Mouse (Mus musculus) T-helper 2 cell (primary cell): ENCODE results near the gene Emg1.
"Not testable (repeated sequence)": the region's sequence is repeated elsewhere in the genome, so short reads cannot be mapped to it uniquely, and the experiment has no call there.

Source experiments
- in situ Hi-C: fragments of 300-600 bp; cut with MboI, MseI; formaldehyde crosslinking; loops from one replicate; pipeline ENCODE4 v1.15.1; 2025; ENCODE audit warnings: high pct_unique_total_duplicates

Gene Emg1

GRCm38 (mm10) chr6:124708289-124708889 is 3.6 kb downstream of the Emg1 start:
- in situ Hi-C loops = no loop called here

GRCm38 (mm10) chr6:124706061-124706627 is 5.8 kb downstream of the Emg1 start:
- in situ Hi-C loops = no loop called here

- in situ Hi-C loops = no loop called here
Measured at GRCm38 (mm10) chr6:124704417-124704816, 7.6 kb downstream of the Emg1 start.

- in situ Hi-C loops = no loop called here
Measured at GRCm38 (mm10) chr6:124703789-124704188, 8.2 kb downstream of the Emg1 start.

DNA sequence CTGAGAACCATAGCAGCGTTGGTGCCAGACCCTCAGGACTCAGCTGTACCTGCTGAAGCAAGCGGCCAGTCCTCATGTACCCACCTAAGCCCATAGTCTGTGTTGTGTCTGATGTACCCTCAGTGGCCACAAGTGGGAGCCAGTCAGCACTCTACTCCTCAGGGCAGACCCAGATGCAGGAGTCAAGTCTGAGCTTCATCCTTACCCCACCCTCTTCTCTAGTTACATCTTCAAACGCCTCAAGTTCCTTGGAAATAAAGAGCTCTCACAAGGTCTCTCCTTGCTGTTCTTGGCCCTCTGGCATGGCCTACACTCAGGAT is 9.2 kb downstream of the Emg1 start:
- in situ Hi-C loops = no loop called here

DNA sequence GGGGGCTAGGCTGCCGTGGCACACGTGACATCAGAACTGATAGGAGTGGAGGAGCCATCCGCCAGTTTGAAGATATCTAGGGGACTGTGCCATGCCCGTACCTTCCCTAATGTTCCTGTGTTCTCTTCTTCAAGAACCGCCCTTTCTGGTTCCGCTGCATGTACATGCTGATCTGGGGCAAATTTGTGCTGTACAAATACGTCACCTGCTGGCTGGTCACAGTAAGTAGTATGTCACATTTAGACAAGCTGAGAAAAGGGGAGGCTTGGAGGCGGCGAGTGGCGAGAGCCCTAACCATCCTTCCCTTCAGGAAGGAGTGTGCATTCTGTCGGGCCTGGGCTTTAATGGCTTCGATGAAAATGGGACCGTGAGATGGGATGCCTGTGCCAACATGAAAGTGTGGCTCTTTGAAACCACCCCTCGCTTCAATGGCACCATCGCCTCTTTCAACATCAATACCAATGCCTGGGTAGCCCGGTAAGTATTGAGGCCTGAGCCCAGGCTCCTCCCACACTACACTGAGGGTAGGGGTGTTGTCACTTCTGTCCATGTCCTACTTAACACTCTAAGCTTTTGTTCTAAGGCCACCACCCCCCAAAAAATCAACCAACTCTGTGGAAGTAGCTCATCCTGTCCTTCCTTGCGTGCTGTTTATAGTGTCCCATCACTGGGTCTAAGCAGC is 9.7 kb downstream of the Emg1 start:
- in situ Hi-C loops = no loop called here

DNA sequence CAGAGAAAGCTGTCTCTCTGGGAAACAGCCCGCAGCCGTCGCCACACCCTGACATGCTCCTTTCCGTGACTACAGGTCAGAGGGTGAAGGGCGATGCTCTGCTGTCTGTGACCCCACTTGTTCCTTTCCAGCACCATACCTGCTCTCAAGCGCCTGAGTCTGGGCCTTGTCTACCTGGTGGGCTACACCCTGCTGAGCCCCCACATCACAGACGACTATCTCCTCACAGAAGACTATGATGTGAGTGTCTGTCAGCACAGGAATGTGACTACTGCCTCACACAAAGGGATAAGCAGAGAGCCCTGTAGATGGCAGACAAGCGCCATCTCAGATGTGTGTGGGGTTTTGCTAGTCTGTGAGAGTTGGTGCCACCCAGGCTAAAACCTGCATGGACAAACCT is 10.6 kb downstream of the Emg1 start:
- in situ Hi-C loops = no loop called here

DNA sequence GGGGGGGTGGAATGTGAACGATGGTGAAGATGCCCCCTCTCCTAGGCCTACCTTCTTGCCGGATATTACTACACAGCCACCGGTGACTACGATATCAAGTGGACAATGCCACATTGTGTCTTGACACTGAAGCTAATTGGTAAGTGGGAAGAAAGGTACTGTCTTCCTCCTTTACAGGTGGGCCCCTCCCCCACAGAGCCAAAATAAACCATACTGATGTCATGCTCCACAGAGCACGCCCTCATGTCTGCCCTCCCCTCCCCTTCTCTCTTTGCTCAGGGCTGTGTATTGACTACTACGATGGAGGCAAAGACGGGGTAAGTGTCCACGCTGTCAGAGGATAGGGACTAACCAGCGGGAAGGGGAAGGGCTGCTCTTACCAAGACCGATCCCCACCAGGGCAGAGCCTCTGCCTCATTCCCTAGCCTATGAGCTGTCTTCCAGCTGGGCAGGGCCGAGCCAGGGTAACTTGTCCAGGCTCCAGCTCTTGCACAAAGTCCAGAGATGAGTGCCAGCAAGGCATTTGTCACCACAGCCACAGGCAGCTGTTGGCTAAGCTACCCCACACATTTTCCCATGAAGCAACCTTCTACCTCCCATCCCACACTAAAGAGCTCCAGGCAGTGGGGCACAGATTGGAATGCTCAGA is 11.9 kb downstream of the Emg1 start:
- in situ Hi-C loops = no loop called here

GRCm38 (mm10) chr6:124699366-124699765 is 12.6 kb downstream of the Emg1 start:
- in situ Hi-C loops = no loop called here

DNA sequence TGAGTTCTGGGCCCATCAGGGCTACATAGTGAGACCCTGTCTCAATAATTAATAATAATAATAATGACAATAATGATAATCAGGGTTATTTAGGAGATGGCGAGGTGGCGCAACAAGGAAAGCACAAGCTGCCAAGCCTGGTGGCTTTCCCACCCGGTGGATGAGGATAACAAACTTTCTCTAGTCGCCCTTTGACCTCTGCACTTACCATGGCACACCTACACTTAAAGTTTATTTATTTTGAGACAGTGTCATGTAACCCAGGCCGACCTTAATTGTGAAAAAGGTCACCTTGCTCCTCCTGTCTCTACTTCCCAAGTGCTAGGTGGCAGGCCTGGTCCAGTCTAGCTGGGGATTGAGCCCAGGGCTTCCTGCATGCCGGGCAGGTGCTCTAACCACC is 13.2 kb downstream of the Emg1 start:
- in situ Hi-C loops = no loop called here

- in situ Hi-C loops = no loop called here
Measured at GRCm38 (mm10) chr6:124696441-124697150, 15.4 kb downstream of the Emg1 start.

- in situ Hi-C loops = no loop called here
Measured at GRCm38 (mm10) chr6:124694166-124694955, 17.6 kb downstream of the Emg1 start.

- in situ Hi-C loops = no loop called here
Measured at GRCm38 (mm10) chr6:124693243-124693981, 18.6 kb downstream of the Emg1 start.

DNA sequence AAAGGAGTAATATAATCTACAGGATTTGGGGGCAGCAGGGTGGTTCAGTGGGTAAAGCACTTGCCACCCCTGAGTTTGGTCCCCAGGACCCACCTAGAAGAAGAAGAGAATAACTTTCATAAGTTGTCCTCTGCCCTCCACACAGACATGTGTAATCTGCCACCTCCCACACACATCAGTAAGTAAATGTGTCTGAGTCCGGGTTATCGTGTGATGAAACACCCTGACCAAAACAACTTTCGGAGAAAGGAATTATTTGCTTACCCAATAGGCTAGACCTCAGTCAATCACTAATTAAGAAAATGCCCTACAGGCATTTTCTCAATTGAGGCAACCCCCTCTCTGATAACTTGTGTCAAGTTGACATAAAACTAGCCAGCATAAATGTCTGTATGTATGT is 21.5 kb downstream of the Emg1 start:
- in situ Hi-C loops = no loop called here

GRCm38 (mm10) chr6:124689011-124689410 is 23.0 kb downstream of the Emg1 start:
- in situ Hi-C loops = no loop called here

DNA sequence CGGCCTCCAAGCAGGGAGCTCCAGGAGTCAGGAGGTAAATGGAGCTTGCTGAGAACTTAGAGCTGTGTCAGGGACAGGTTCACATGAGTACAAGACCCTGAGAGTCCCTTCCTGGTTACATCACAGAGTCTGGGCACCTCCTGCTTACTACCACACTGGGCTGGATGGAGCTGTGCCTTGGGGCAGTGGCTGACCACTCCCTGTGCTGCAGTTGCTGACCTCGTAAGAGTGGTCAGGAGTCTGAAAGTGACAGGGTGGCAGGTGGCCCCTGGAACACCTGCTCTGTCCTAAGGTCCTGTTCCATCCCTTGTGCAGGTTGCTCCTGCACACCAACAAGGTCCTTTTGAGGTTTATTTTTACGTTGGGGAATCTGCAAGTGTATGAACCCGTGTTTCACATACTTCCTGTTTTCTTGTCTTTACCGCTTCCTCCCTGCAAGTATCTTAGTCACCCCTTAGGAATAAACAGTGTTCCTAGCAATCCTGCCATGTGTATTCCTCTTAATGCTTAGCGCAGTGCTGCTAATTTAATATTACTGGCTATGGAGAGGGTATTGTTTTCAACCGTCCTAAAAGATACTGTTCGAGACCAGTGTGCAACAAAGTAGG is 23.7 kb downstream of the Emg1 start:
- in situ Hi-C loops = no loop called here

GRCm38 (mm10) chr6:124686644-124687043 is 25.3 kb downstream of the Emg1 start:
- in situ Hi-C loops = not testable (repeated sequence)

- in situ Hi-C loops = no loop called here
Measured at GRCm38 (mm10) chr6:124685606-124686386, 26.2 kb downstream of the Emg1 start.

DNA sequence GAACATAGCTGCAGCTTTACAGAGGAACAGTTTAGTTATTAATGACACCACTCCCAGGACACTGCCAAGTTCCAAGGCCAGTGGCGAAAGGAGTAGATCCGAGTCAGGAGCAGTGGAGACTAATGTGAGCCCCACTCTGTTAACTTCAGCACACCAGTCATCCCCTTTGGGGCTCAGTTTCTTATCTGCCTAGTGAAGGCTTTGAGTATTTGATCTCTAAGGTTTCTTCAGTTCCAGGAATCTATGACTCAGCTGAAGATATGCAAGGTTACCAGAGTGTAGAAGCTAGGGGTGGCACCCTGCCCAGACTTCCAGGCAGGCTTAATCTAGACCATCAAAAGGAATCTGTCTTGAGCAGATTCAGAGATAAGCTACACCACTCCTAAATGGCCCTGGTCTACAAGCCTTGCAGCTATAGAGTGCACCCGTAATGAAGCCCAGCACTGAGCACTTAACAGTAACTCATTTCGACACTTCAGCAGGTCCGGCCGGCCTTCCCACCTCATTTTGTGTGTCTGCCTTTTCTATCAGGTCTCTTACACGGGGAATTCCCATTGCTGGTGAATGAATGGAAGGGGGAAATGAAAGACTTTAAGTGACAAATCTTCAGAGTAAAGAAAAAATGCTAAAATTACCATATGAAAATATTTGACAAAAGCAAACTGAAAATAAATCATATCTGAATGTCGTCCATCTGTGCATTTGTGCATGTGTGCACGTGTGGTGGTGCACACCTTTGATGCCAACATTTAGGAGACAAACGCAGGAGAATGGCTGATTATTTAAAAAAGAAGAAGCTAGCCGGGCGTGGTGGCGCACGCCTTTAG is 28.2 kb downstream of the Emg1 start:
- in situ Hi-C loops = no loop called here
